In genomic region chrX:142554161-142554560, GRCm38 (mm10) we compare ENCODE assay signal across 8 mouse cellular contexts.
DNase-seq lines count a peak whose midpoint lies in the region; ATAC-seq and TF ChIP-seq lines count a peak whose summit lies in the region.

No protein-coding gene starts in this region.

- H3K9me3 ChIP-seq in kidney, embryonic 16.5 days (ENCODE audit: low read length): no peaks in the 10 kb centered on the region
- no peaks in the 10 kb centered on the region for H3K9me3 ChIP-seq in lung, embryonic 14.5 days (ENCODE audit: low read depth, low read length)
- H3K9me3 ChIP-seq in midbrain, embryonic 13.5 days: no peaks in the 10 kb centered on the region

- H3K9ac ChIP-seq in kidney, embryonic 16.5 days (replicated peaks; ENCODE audit: low read length): no peak overlapping the region
- no peak overlapping the region for H3K9ac ChIP-seq in lung, embryonic 14.5 days
- H3K9ac ChIP-seq in midbrain, embryonic 13.5 days (replicated peaks): no peak overlapping the region

- no peaks in the 10 kb centered on the region for H3K4me1 ChIP-seq in kidney, embryonic 16.5 days (ENCODE audit: insufficient read depth, low read length)
- H3K4me1 ChIP-seq in lung, embryonic 14.5 days (ENCODE audit: insufficient read depth): no peaks in the 10 kb centered on the region
- no peaks in the 10 kb centered on the region for H3K4me1 ChIP-seq in midbrain, embryonic 13.5 days (replicated peaks)

- TF ChIP-seq CTCF in lung, embryonic 14.5 days (IDR thresholded peaks at IDR 0.05; ENCODE audit: low read depth): peak; percentile 61

- 26% methylated on average over 5 of the region's 5 CpGs for WGBS in kidney, embryonic 16.5 days
- WGBS in lung, embryonic 14.5 days: 12% methylated on average over 5 of the region's 5 CpGs
- 25% methylated on average over 5 of the region's 5 CpGs for WGBS in midbrain, embryonic 13.5 days

- DNase-seq in kidney, adult 18-20 months: peak; percentile 38
- DNase-seq in B cell, adult 2 months: peak; percentile 27 to 29
- peak; percentile 11 for DNase-seq in ZHBTc4 (ENCODE audit: low read depth, low spot score)
- peak; percentile 13 for DNase-seq in forelimb bud, embryonic 11.5 days (ENCODE audit: low read depth, low spot score)
- DNase-seq in lung, embryonic 14.5 days: peak; percentile 70
- no peak for DNase-seq in Muller cell, postnatal 12 days (ENCODE audit: inconsistent ontology term)

- H3K27ac ChIP-seq in kidney, embryonic 16.5 days (ENCODE audit: low read length): no peak overlapping the region
- H3K27ac ChIP-seq in lung, embryonic 14.5 days (ENCODE audit: low read depth): no peak overlapping the region
- no peak overlapping the region for H3K27ac ChIP-seq in midbrain, embryonic 13.5 days

- H3K4me3 ChIP-seq in kidney, embryonic 16.5 days (ENCODE audit: low read length): no peak overlapping the region
- no peak overlapping the region for H3K4me3 ChIP-seq in lung, embryonic 14.5 days (ENCODE audit: low read depth, low read length)
- no peak overlapping the region for H3K4me3 ChIP-seq in midbrain, embryonic 13.5 days (replicated peaks)

- H3K36me3 ChIP-seq in kidney, embryonic 16.5 days (ENCODE audit: insufficient read depth, low read length): no peaks in the 10 kb centered on the region
- no peaks in the 10 kb centered on the region for H3K36me3 ChIP-seq in lung, embryonic 14.5 days (ENCODE audit: insufficient read depth)
- no peaks in the 10 kb centered on the region for H3K36me3 ChIP-seq in midbrain, embryonic 13.5 days

- H3K4me2 ChIP-seq in kidney, embryonic 16.5 days (replicated peaks; ENCODE audit: low read depth, low read length): no peak overlapping the region
- no peak overlapping the region for H3K4me2 ChIP-seq in lung, embryonic 14.5 days
- no peak overlapping the region for H3K4me2 ChIP-seq in midbrain, embryonic 13.5 days (replicated peaks)

- H3K27me3 ChIP-seq in kidney, embryonic 16.5 days (ENCODE audit: insufficient read depth, low read length): peaks cover 3% of the 10 kb centered on the region; the same call in 1 of the 2 replicates
- no peaks in the 10 kb centered on the region for H3K27me3 ChIP-seq in lung, embryonic 14.5 days (ENCODE audit: insufficient read depth, low read length)
- H3K27me3 ChIP-seq in midbrain, embryonic 13.5 days: peaks cover 3% of the 10 kb centered on the region; the same call in 1 of the 2 replicates

- ATAC-seq in kidney, embryonic 16.5 days (ENCODE audit: low FRiP score, low TSS enrichment): no peak
- no peak for ATAC-seq in lung, embryonic 14.5 days (ENCODE audit: insufficient read depth)
- ATAC-seq in midbrain, embryonic 13.5 days: no peak
